Mouse (Mus musculus): ENCODE results near the gene Ano1. TPM values are rescaled to one million over a fixed set of nuclear protein-coding genes. Genes with fewer than 3 reads are reported as not detected.
A peak's percentile ranks its signal among the peaks of the same experiment; 100 is the strongest.

The Ano1 gene
- polyA plus RNA-seq, 1 experiment from 2014 or later: 7.4 TPM

DNA sequence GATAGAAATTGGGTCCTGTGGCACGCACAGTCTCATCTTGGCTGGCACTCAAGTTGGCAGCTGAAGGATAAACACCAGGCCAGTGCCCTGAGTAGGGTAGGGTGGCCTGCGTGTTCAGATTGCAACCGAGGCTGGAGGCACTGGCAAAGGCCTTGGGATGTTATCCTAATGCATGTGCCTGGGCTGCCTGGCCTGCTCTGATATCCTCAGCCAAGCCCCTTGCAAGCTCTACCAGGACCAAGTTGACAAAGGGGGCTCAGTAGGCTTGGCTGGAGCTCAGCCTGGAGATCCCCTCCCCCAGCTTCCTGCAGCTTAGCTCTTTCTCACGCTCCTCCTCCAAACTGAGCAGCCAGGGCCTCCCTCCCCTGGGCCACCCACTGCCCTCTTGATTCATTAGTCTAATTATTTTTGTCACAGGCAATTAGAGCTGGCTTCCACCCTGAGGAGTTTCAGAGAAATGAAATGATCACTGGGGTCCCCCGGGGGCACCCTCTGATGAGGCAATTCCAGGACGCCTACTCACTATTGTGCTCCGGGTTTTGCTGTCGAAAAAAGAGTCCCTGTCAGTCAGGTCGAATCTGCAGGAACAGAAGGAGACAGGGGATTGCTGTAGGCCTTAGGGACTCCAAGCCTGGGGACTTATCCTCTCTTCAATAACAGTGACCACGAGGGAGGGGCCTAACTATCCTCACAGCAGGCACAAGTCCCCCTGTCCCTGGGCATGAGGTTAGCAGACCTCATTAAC is 97.9 kb downstream of the Ano1 start:
- Histone ChIP-seq H3K9me3 (no peaks in the 10 kb centered on the region), H3K4me3 (no peak overlapping the region), H3K27me3 (ENCODE audit: insufficient read depth, poor library complexity, severe bottlenecking) (peaks cover 50% of the 10 kb centered on the region), H3K4me1 (replicated peaks) (peaks cover 32% of the 10 kb centered on the region), H3K36me3 (peaks cover 29% of the 10 kb centered on the region), H3K27ac (peak overlapping the region; percentile 88)
- peak; percentile 74 for DNase-seq (ENCODE audit: low spot score)
- 12% methylated on average over 10 of the region's 10 CpGs for WGBS

GRCm38 (mm10) chr7:144647547-144647946 is 104.2 kb downstream of the Ano1 start:
- no peak for DNase-seq (ENCODE audit: low spot score)
- WGBS: 85% methylated on average over 5 of the region's 5 CpGs
- peaks cover 11% of the 10 kb centered on the region for H3K4me1 ChIP-seq (replicated peaks)
- no peak overlapping the region for H3K4me3 ChIP-seq
- peaks cover 2% of the 10 kb centered on the region; the same call in 1 of the 2 replicates for H3K9me3 ChIP-seq
- H3K27ac ChIP-seq: peak overlapping the region; percentile 54
- H3K36me3 ChIP-seq: peaks cover 42% of the 10 kb centered on the region
- H3K27me3 ChIP-seq (ENCODE audit: insufficient read depth, poor library complexity, severe bottlenecking): peaks cover 37% of the 10 kb centered on the region

DNA sequence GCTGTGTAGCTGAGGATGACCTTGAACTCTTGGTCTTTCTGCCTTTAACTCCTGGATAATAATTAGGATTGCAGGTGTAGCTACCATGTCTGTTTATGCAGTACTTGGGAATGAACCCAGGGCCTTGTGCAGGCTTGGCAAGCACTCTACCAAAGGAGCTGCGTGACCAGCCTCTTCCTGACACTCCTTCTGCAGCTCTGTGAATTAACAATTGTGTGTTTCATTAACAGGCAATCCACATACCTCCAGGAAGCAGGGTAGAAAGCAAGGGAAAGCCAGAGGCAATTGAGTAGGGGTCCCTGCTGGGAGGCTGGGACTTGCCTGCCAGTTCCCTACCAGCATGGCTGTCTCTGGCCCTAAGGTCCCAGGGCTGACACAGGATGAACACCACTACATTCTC is 111.0 kb downstream of the Ano1 start:
- 75% methylated on average over 1 of the region's 1 CpGs for WGBS
- peaks cover 14% of the 10 kb centered on the region for H3K4me1 ChIP-seq (replicated peaks)
- peaks cover 21% of the 10 kb centered on the region for H3K27me3 ChIP-seq (ENCODE audit: insufficient read depth, poor library complexity, severe bottlenecking)
- no peak overlapping the region for H3K4me3 ChIP-seq
- no peak for DNase-seq (ENCODE audit: low spot score)
- peaks cover 2% of the 10 kb centered on the region; the same call in 1 of the 2 replicates for H3K9me3 ChIP-seq
- peak overlapping the region; percentile 56; the same call in 1 of the 2 replicates for H3K27ac ChIP-seq
- H3K36me3 ChIP-seq: 0 out of 2 replicates have a peak, but pooled peaks cover 15% of the 10 kb centered on the region

GRCm38 (mm10) chr7:144636000-144636399 is 115.8 kb downstream of the Ano1 start:
- no peak for DNase-seq (ENCODE audit: low spot score)
- H3K4me1 ChIP-seq (replicated peaks): peaks cover 21% of the 10 kb centered on the region
- peaks cover 62% of the 10 kb centered on the region for H3K27me3 ChIP-seq (ENCODE audit: insufficient read depth, poor library complexity, severe bottlenecking)
- peak overlapping the region; percentile 80 for H3K27ac ChIP-seq
- H3K9me3 ChIP-seq: no peaks in the 10 kb centered on the region
- 57% methylated on average over 2 of the region's 2 CpGs for WGBS
- no peak overlapping the region for H3K4me3 ChIP-seq
- peaks cover 21% of the 10 kb centered on the region for H3K36me3 ChIP-seq

DNA sequence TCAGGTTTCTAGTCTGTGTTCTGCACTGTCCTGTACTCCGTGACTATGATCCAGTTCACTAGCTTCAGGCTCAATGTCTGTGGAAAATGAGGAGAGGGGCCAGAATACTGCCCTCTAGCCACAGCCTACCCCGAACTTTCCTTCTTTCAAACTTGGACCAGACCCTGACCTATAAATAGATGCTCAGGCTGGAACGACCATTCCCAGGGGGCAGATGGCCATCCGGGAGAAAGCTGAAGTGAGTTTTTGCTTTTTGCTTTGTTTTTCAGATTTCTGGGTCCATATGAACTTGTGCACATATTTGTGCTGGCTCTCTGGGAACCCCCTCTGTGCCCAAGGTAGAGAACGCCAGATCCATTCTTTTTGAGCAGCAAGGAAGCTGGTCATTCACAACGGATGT is 116.9 kb downstream of the Ano1 start:
- 82% methylated on average over 6 of the region's 6 CpGs for WGBS
- DNase-seq (ENCODE audit: low spot score): no peak
- Histone ChIP-seq H3K27me3 (ENCODE audit: insufficient read depth, poor library complexity, severe bottlenecking) (peaks cover 72% of the 10 kb centered on the region), H3K4me3 (no peak overlapping the region), H3K9me3 (no peaks in the 10 kb centered on the region), H3K4me1 (replicated peaks) (peaks cover 28% of the 10 kb centered on the region), H3K36me3 (peaks cover 26% of the 10 kb centered on the region), H3K27ac (0 out of 2 replicates have a peak overlapping the region, but pooled peaks have one; percentile 80)

GRCm38 (mm10) chr7:144634450-144634849 is 117.3 kb downstream of the Ano1 start:
- Histone ChIP-seq H3K4me3 (no peak overlapping the region), H3K9me3 (no peaks in the 10 kb centered on the region), H3K27me3 (ENCODE audit: insufficient read depth, poor library complexity, severe bottlenecking) (peaks cover 75% of the 10 kb centered on the region), H3K36me3 (peaks cover 26% of the 10 kb centered on the region), H3K27ac (peak overlapping the region; percentile 41; the same call in 1 of the 2 replicates), H3K4me1 (replicated peaks) (peaks cover 32% of the 10 kb centered on the region)
- 84% methylated on average over 3 of the region's 3 CpGs for WGBS
- no peak for DNase-seq (ENCODE audit: low spot score)

DNA sequence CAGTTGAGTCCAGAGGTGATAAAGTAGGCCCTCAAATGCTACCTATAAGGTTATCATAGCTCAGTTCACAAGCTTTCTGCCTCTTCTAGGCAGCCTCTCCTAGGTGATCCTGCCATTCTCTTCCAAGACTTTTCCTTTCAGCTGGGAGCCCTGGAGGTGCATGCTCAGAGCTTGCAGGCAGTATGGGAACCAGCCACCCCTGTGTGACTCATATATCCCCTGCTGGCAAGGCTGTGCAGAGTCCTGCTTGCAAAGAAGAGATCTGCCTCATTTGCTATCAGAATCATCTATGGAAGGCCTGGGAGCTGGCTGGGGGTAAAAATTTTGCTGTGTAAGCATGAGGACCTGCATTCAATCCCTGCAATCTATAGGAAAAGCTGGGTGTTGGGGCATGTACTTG is 119.5 kb downstream of the Ano1 start:
- H3K4me1 ChIP-seq (replicated peaks): peaks cover 54% of the 10 kb centered on the region
- peaks cover 26% of the 10 kb centered on the region for H3K36me3 ChIP-seq
- peaks cover 67% of the 10 kb centered on the region for H3K27me3 ChIP-seq (ENCODE audit: insufficient read depth, poor library complexity, severe bottlenecking)
- H3K4me3 ChIP-seq: no peak overlapping the region
- DNase-seq (ENCODE audit: low spot score): no peak
- H3K27ac ChIP-seq: peak overlapping the region; percentile 51; the same call in 1 of the 2 replicates
- H3K9me3 ChIP-seq: no peaks in the 10 kb centered on the region

DNA sequence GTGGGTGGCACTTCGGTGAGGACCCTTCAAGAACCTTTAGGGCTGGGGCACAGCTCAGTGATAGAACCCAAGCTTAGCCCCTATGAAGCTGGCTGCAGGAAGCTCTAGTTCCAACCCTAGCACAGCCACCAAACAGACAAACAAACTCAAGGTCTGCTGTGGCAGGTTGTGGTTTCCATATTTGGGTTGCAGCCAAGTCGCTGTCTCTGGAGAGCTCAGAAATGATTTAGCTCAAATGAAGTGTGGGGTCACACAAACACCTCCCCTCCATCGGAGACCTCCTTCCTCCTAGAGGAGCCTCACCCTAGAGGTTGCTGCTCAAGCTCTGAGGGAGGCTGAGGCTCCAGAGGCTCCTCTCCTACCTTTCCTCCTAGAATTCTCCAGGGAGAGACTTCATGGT is 121.2 kb downstream of the Ano1 start:
- H3K4me1 ChIP-seq (replicated peaks): peaks cover 61% of the 10 kb centered on the region
- H3K9me3 ChIP-seq: no peaks in the 10 kb centered on the region
- H3K27me3 ChIP-seq (ENCODE audit: insufficient read depth, poor library complexity, severe bottlenecking): peaks cover 74% of the 10 kb centered on the region
- H3K27ac ChIP-seq: peak overlapping the region; percentile 90
- DNase-seq (ENCODE audit: low spot score): no peak
- H3K36me3 ChIP-seq: peaks cover 23% of the 10 kb centered on the region
- WGBS: 90% methylated on average over 3 of the region's 3 CpGs
- H3K4me3 ChIP-seq: no peak overlapping the region

DNA sequence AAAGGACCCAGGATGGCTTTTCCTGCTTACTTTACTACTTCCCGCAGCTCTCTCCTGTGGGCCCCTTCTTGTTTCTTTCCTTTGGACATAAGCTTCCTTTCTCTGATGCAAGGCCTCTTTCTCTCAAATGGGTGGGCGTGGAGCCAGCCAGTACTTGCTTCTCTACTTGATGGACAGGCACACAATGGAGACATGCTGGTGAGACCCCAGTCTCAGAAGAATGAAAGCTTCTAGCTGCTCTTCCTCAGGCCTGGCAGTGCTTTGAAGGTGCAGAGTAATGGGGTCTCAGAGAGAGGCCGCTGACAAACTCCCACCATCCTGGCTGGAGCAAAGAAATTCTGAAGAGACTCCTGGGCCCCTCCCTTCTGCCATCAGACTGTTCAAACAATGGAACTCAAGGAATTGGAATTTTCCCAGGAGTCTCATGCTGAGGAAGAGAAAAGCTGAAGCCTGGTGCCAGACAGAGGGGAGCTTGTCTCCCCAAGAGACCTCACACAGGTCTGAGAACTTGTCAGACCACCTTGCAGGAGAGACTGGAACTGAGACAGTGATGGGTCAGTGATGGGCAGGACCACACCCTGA is 123.3 kb downstream of the Ano1 start:
- peak; percentile 83 for DNase-seq (ENCODE audit: low spot score)
- Histone ChIP-seq H3K4me1 (replicated peaks) (peaks cover 65% of the 10 kb centered on the region), H3K27me3 (ENCODE audit: insufficient read depth, poor library complexity, severe bottlenecking) (peaks cover 73% of the 10 kb centered on the region), H3K9me3 (no peaks in the 10 kb centered on the region), H3K27ac (peak overlapping the region; percentile 90), H3K36me3 (peaks cover 19% of the 10 kb centered on the region), H3K4me3 (peak overlapping the region; percentile 20; the same call in 1 of the 2 replicates)
- 8% methylated on average over 3 of the region's 3 CpGs for whole genome bisulfite sequencing

- DNase-seq (ENCODE audit: low spot score): peak; percentile 61
- Histone ChIP-seq H3K4me3 (peak overlapping the region; percentile 20; the same call in 1 of the 2 replicates), H3K27me3 (ENCODE audit: insufficient read depth, poor library complexity, severe bottlenecking) (peaks cover 73% of the 10 kb centered on the region), H3K9me3 (no peaks in the 10 kb centered on the region), H3K36me3 (peaks cover 20% of the 10 kb centered on the region; the same call in 1 of the 2 replicates), H3K27ac (peak overlapping the region; percentile 90), H3K4me1 (replicated peaks) (peaks cover 65% of the 10 kb centered on the region)
- 14% methylated on average over 13 of the region's 13 CpGs for WGBS
Measured at GRCm38 (mm10) chr7:144627606-144628333, 124.0 kb downstream of the Ano1 start.

- 91% methylated on average over 2 of the region's 2 CpGs for WGBS
- no peak for DNase-seq (ENCODE audit: low spot score)
- Histone ChIP-seq H3K36me3 (peaks cover 21% of the 10 kb centered on the region; the same call in 1 of the 2 replicates), H3K27me3 (ENCODE audit: insufficient read depth, poor library complexity, severe bottlenecking) (peaks cover 61% of the 10 kb centered on the region), H3K4me1 (replicated peaks) (peaks cover 71% of the 10 kb centered on the region), H3K9me3 (peaks cover 8% of the 10 kb centered on the region; the same call in 1 of the 2 replicates), H3K27ac (peak overlapping the region; percentile 90), H3K4me3 (no peak overlapping the region)
Measured at GRCm38 (mm10) chr7:144626042-144626441, 125.7 kb downstream of the Ano1 start.

DNA sequence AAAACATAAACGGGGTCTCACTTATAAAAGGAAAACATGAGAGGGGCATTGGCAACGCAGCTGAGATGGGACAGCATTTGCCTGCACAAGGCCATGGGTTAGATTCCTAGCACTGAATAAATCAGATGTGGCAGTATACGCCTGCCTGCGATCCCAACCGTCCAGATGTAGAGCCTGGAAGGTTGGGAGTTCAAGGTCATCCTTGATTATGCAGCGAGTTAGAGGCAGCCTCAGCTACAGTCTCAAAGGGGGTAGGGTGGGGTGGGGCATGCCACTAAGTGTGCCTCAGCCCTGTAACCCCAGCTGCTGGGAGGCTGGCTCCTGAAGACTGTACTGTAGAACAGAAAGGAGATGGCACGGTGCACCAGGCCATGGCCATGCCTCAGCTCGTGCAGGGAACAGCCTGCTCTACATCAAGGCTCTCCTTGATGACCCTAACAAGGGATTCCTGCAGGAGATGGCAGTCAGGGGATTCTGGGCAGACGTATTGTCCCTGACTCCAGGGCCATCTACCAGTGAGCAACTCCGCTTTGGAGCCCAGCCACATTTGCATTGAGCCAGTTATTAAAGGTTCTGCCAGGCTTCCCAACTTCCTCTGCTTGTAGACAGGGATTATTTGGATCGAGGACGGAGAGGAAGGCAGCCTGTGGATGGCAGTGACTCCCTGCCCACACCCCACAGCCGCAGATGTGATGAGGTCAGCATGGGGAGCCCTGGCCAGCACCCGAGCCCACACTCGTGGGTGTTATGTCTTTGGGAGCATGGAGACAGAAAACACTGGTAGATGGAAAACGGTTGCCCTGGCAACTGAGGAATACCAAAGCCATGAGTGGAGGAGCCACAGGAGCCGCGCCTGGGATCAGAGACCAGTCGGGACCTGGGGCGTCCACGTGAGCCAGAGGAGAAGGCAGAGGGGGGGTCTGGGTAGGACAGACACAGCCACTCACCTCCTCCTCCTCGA is 130.8 kb downstream of the Ano1 start:
- Histone ChIP-seq H3K4me1 (replicated peaks) (peaks cover 33% of the 10 kb centered on the region), H3K36me3 (peaks cover 16% of the 10 kb centered on the region; the same call in 1 of the 2 replicates), H3K27me3 (ENCODE audit: insufficient read depth, poor library complexity, severe bottlenecking) (peaks cover 39% of the 10 kb centered on the region), H3K27ac (peak overlapping the region; percentile 78), H3K4me3 (no peak overlapping the region), H3K9me3 (peaks cover 8% of the 10 kb centered on the region; the same call in 1 of the 2 replicates)
- DNase-seq (ENCODE audit: low spot score): no peak
- 73% methylated on average over 22 of the region's 22 CpGs for WGBS

Measured in hindbrain, embryonic 10.5 days (tissue).